Mouse (Mus musculus): ENCODE measurements around the gene Sptan1. TPM values are rescaled to one million over a fixed set of nuclear protein-coding genes. Genes with fewer than 3 reads are reported as not detected.
A peak's percentile ranks its signal among the peaks of the same experiment; 100 is the strongest.

Gene Sptan1
- total and polyA plus RNA-seq, 2 experiments from 2014 or later = 79.3 to 266 TPM

- Histone ChIP-seq H3K36me3 (replicated peaks; ENCODE audit: control insufficient read depth, insufficient read depth, low read length) (peaks cover 43% of the 10 kb centered on the region), H3K27ac (ENCODE audit: low read depth) (no peak overlapping the region), H3K27me3 (ENCODE audit: control insufficient read depth, insufficient read depth, low read length) (no peaks in the 10 kb centered on the region), H3K9ac (replicated peaks; ENCODE audit: low read depth, low read length) (no peak overlapping the region), H3K4me3 (ENCODE audit: low read depth, low read length) (no peak overlapping the region), H3K9me3 (replicated peaks; ENCODE audit: control insufficient read depth, low read length) (no peaks in the 10 kb centered on the region), H3K4me2 (ENCODE audit: low read depth, low read length) (no peak overlapping the region), H3K4me1 (ENCODE audit: control insufficient read depth, insufficient read depth) (peaks cover 5% of the 10 kb centered on the region; the same call in 1 of the 2 replicates)
- ATAC-seq (ENCODE audit: insufficient read depth, low read depth) (no peak), DNase-seq (ENCODE audit: low spot score) (no peak)
- TF ChIP-seq EP300 (IDR thresholded peaks at IDR 0.05; ENCODE audit: low read depth) = no peak
- TF ChIP-seq CTCF (IDR thresholded peaks at IDR 0.05; ENCODE audit: low read depth) = no peak
- WGBS = 83% methylated on average over 6 of the region's 6 CpGs
Observed at GRCm38 (mm10) chr2:29931194-29931593, 34.2 kb upstream of the Sptan1 start.

- 3% methylated on average over 44 of the region's 44 CpGs for WGBS
- TF ChIP-seq EP300 (IDR thresholded peaks at IDR 0.05; ENCODE audit: low read depth) = no peak
- peak; percentile 64 for TF ChIP-seq CTCF (IDR thresholded peaks at IDR 0.05; ENCODE audit: low read depth)
Observed at GRCm38 (mm10) chr2:29934906-29935599, 30.3 kb upstream of the Sptan1 start, which contains the start of gene Gle1. Gene Gle1, plus strand, starts transcription at chr2:29935426.

GRCm38 (mm10) chr2:29940073-29940472 lies 25.3 kb upstream of the Sptan1 start:
- no peak overlapping the region for H3K4me3 ChIP-seq (ENCODE audit: low read depth, low read length)
- H3K27ac ChIP-seq (ENCODE audit: low read depth) = no peak overlapping the region
- no peak for TF ChIP-seq EP300 (IDR thresholded peaks at IDR 0.05; ENCODE audit: low read depth)
- TF ChIP-seq CTCF (IDR thresholded peaks at IDR 0.05; ENCODE audit: low read depth) = no peak
- H3K27me3 ChIP-seq (ENCODE audit: control insufficient read depth, insufficient read depth, low read length) = no peaks in the 10 kb centered on the region
- H3K4me1 ChIP-seq (ENCODE audit: control insufficient read depth, insufficient read depth) = peaks cover 6% of the 10 kb centered on the region; the same call in 1 of the 2 replicates
- DNase-seq (ENCODE audit: low spot score) (no peak), ATAC-seq (ENCODE audit: insufficient read depth, low read depth) (no peak)
- peaks cover 69% of the 10 kb centered on the region for H3K36me3 ChIP-seq (replicated peaks; ENCODE audit: control insufficient read depth, insufficient read depth, low read length)
- no peaks in the 10 kb centered on the region for H3K9me3 ChIP-seq (replicated peaks; ENCODE audit: control insufficient read depth, low read length)
- H3K9ac ChIP-seq (replicated peaks; ENCODE audit: low read depth, low read length) = no peak overlapping the region
- H3K4me2 ChIP-seq (ENCODE audit: low read depth, low read length) = no peak overlapping the region
- WGBS = 84% methylated on average over 9 of the region's 9 CpGs

More at GRCm38 (mm10) chr2:29934906-29935599, 30.3 kb upstream of the Sptan1 start, which contains the start of gene Gle1:
- Histone ChIP-seq H3K27me3 (ENCODE audit: control insufficient read depth, insufficient read depth, low read length) (no peaks in the 10 kb centered on the region), H3K4me1 (ENCODE audit: control insufficient read depth, insufficient read depth) (peaks cover 6% of the 10 kb centered on the region; the same call in 1 of the 2 replicates), H3K4me3 (ENCODE audit: low read depth, low read length) (peak within 1 kb of the TSS; percentile 66), H3K9me3 (replicated peaks; ENCODE audit: control insufficient read depth, low read length) (no peaks in the 10 kb centered on the region), H3K36me3 (replicated peaks; ENCODE audit: control insufficient read depth, insufficient read depth, low read length) (peaks cover 40% of the 10 kb centered on the region), H3K4me2 (ENCODE audit: low read depth, low read length) (peak within 1 kb of the TSS; percentile 60), H3K27ac (ENCODE audit: low read depth) (peak within 1 kb of the TSS; percentile 75), H3K9ac (replicated peaks; ENCODE audit: low read depth, low read length) (peak within 1 kb of the TSS; percentile 45)
- DNase-seq (ENCODE audit: low spot score) (peak; percentile 91), ATAC-seq (ENCODE audit: insufficient read depth, low read depth) (peak; percentile 97)

GRCm38 (mm10) chr2:29940826-29941225 lies 24.5 kb upstream of the Sptan1 start:
- no peak overlapping the region for H3K9ac ChIP-seq (replicated peaks; ENCODE audit: low read depth, low read length)
- ATAC-seq (ENCODE audit: insufficient read depth, low read depth) (no peak), DNase-seq (ENCODE audit: low spot score) (no peak)
- H3K36me3 ChIP-seq (replicated peaks; ENCODE audit: control insufficient read depth, insufficient read depth, low read length) = peaks cover 69% of the 10 kb centered on the region
- 92% methylated on average over 7 of the region's 7 CpGs for WGBS
- H3K4me3 ChIP-seq (ENCODE audit: low read depth, low read length) = no peak overlapping the region
- H3K4me1 ChIP-seq (ENCODE audit: control insufficient read depth, insufficient read depth) = peaks cover 5% of the 10 kb centered on the region; the same call in 1 of the 2 replicates
- no peak overlapping the region for H3K27ac ChIP-seq (ENCODE audit: low read depth)
- H3K9me3 ChIP-seq (replicated peaks; ENCODE audit: control insufficient read depth, low read length) = no peaks in the 10 kb centered on the region
- H3K27me3 ChIP-seq (ENCODE audit: control insufficient read depth, insufficient read depth, low read length) = no peaks in the 10 kb centered on the region
- no peak overlapping the region for H3K4me2 ChIP-seq (ENCODE audit: low read depth, low read length)
- no peak for TF ChIP-seq CTCF (IDR thresholded peaks at IDR 0.05; ENCODE audit: low read depth)
- TF ChIP-seq EP300 (IDR thresholded peaks at IDR 0.05; ENCODE audit: low read depth) = no peak

- Histone ChIP-seq H3K36me3 (replicated peaks; ENCODE audit: control insufficient read depth, insufficient read depth, low read length) (peaks cover 72% of the 10 kb centered on the region), H3K4me3 (ENCODE audit: low read depth, low read length) (no peak overlapping the region), H3K9ac (replicated peaks; ENCODE audit: low read depth, low read length) (0 out of 2 replicates have a peak overlapping the region, but pooled peaks have one; percentile 9), H3K4me1 (ENCODE audit: control insufficient read depth, insufficient read depth) (no peaks in the 10 kb centered on the region), H3K9me3 (replicated peaks; ENCODE audit: control insufficient read depth, low read length) (no peaks in the 10 kb centered on the region), H3K4me2 (ENCODE audit: low read depth, low read length) (no peak overlapping the region), H3K27ac (ENCODE audit: low read depth) (peak overlapping the region; percentile 89), H3K27me3 (ENCODE audit: control insufficient read depth, insufficient read depth, low read length) (no peaks in the 10 kb centered on the region)
- TF ChIP-seq CTCF (IDR thresholded peaks at IDR 0.05; ENCODE audit: low read depth) = no peak
- peak; percentile 94 for TF ChIP-seq EP300 (IDR thresholded peaks at IDR 0.05; ENCODE audit: low read depth)
- DNase-seq (ENCODE audit: low spot score) = peak; percentile 62
- peak; percentile 85 for ATAC-seq (ENCODE audit: insufficient read depth, low read depth)
- 25% methylated on average over 1 of the region's 1 CpGs for WGBS
Observed at GRCm38 (mm10) chr2:29944723-29945122, 20.6 kb upstream of the Sptan1 start.

Measured in heart, postnatal 0 days (tissue).